Mouse (Mus musculus) hindbrain, embryonic 16.5 days (tissue): ENCODE results near the gene Tmem50a. TPM values are rescaled to one million over a fixed set of nuclear protein-coding genes. Genes with fewer than 3 reads are reported as not detected.

Experiments used
- ATAC-seq: fragments of 200-750 bp; cut with Nextera tagmentation; 2 replicates; pipeline ENCODE4 v1.8.0; 2017; ENCODE audit warnings: moderate TSS enrichment, moderate library complexity
- H3K27ac ChIP-seq: fragments of 300-500 bp; sonication (generic); 2 replicates; pipeline ENCODE4 v1.5.1; 2014; ENCODE audit warnings: low read depth, mild to moderate bottlenecking, control low read depth, low read length, moderate library complexity
- H3K27me3 ChIP-seq: fragments of 300-500 bp; sonication (generic); replicated peaks from 2 replicates; pipeline ENCODE4 v1.6.1; 2014; ENCODE audit warnings: low read length; ENCODE audit not compliant: control insufficient read depth, insufficient read depth
- H3K36me3 ChIP-seq: fragments of 300-500 bp; sonication (generic); 2 replicates; pipeline ENCODE4 v1.6.1; 2014; ENCODE audit warnings: mild to moderate bottlenecking, low read length, moderate library complexity, mixed read lengths; ENCODE audit not compliant: control insufficient read depth, insufficient read depth
- H3K4me1 ChIP-seq: fragments of 300-500 bp; sonication (generic); 2 replicates; pipeline ENCODE4 v1.6.1; 2014; ENCODE audit warnings: low read depth, low read length; ENCODE audit not compliant: control insufficient read depth, insufficient read depth
- H3K4me2 ChIP-seq: fragments of 300-500 bp; sonication (generic); 2 replicates; pipeline ENCODE4 v1.6.1; 2014; ENCODE audit warnings: mild to moderate bottlenecking, low read length, control low read depth, moderate library complexity
- H3K4me3 ChIP-seq: fragments of 300-500 bp; sonication (generic); 2 replicates; pipeline ENCODE4 v1.5.1; 2014; ENCODE audit warnings: mild to moderate bottlenecking, low read length, control low read depth, moderate library complexity
- H3K9ac ChIP-seq: fragments of 300-500 bp; sonication (generic); 2 replicates; pipeline ENCODE4 v1.6.1; 2014; ENCODE audit warnings: low read depth, mild to moderate bottlenecking, control low read depth, low read length, moderate library complexity
- H3K9me3 ChIP-seq: fragments of 300-500 bp; sonication (generic); 2 replicates; pipeline ENCODE4 v1.6.1; 2014; ENCODE audit warnings: mild to moderate bottlenecking, low read length, moderate library complexity; ENCODE audit not compliant: control insufficient read depth
- WGBS: fragments of 180-500 bp; shearing (Covaris S2); extraction: QIAGEN DNeasy Blood & Tissue Kit; methylation state at CpG from one replicate; pipeline ENCODE4 v1.1.7; 2014; 5-methylcytosine and 5-hydroxymethylcytosine counted together
- polyA plus RNA-seq: library from polyadenylated mRNA; unstranded; fragments of >200 nt; fragmentation: Nextera tagmentation; extraction: Ambion mirVana; gene quantifications from 2 replicates; pipeline ENCODE4 v1.2.1, GENCODE M21; 2015

The Tmem50a gene
- polyA plus RNA-seq, 1 experiment from 2014 or later: 227 TPM

DNA sequence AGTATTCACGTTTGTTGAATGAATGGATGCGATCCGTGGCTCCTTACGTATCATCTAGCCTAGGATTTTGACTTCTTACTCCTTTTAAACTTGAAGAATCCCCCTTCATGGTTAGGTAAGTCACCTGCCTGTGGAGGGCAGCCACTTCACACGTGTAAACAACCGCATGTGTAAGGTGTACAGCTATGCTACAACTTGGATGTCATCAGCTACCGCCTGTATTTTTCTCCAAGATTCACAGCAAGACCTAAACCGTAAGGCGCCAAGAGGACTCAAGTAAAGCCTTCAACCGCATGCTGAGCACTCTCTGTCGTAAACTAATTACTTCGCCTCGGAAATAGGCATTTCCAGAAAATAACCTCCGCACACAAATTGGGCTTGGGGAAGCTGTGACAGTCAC, 62.9 kb downstream of the Tmem50a start:
- Histone ChIP-seq H3K27me3 (no peaks in the 10 kb centered on the region), H3K9me3 (no peaks in the 10 kb centered on the region), H3K9ac (peak overlapping the region; percentile 95), H3K4me3 (peak overlapping the region; percentile 88), H3K36me3 (no peaks in the 10 kb centered on the region), H3K4me1 (peaks cover 20% of the 10 kb centered on the region), H3K27ac (no peak overlapping the region), H3K4me2 (peak overlapping the region; percentile 57)
- ATAC-seq: no peak
- WGBS: 8% methylated on average over 14 of the region's 14 CpGs

DNA sequence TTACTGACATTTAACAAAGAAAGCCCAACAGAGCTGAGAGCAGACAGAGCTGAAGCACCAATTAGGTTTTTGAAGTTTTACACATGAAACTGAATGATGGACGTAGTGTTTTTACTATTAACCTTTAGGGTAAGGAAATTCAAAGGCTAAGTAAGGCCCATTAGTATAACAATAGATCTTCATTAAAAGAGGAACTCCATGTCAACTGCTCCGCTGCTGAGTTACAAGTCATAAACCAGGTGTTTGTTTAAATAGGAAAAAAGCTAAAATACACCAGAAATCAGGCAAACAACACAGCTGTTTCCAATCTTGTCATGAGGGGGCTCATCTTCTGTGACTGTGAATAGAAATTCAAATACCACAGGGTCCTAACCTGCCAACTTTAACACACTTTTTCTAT, 63.6 kb downstream of the Tmem50a start:
- Histone ChIP-seq H3K4me1 (peaks cover 20% of the 10 kb centered on the region), H3K4me2 (peak overlapping the region; percentile 57), H3K4me3 (peak overlapping the region; percentile 88), H3K9ac (no peak overlapping the region), H3K9me3 (no peaks in the 10 kb centered on the region), H3K27ac (no peak overlapping the region), H3K36me3 (no peaks in the 10 kb centered on the region), H3K27me3 (no peaks in the 10 kb centered on the region)
- WGBS: 47% methylated on average over 2 of the region's 2 CpGs
- ATAC-seq: no peak

DNA sequence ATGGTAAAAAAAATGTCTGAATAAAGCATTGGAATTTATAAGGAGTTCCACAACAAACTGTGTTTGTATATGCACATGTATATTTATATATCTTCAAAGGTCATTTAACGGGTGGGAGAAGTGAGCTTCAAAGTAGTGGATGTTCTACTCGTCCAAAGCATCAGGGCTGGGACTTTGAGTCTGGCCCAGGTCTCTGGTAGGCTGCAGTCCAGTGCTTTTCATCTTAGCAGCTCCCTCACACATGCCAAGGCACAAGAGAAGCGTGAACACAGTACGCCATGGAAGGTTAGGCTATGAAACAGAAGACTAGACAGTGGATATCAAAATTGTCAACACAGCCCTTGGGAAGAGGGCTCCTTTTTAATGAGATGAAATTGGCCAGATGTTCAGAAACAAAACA, 64.3 kb downstream of the Tmem50a start:
- Histone ChIP-seq H3K27ac (no peak overlapping the region), H3K4me3 (no peak overlapping the region), H3K9ac (no peak overlapping the region), H3K36me3 (no peaks in the 10 kb centered on the region), H3K9me3 (no peaks in the 10 kb centered on the region), H3K4me2 (peak overlapping the region; percentile 57), H3K27me3 (no peaks in the 10 kb centered on the region), H3K4me1 (peaks cover 20% of the 10 kb centered on the region)
- ATAC-seq: no peak
- WGBS: 67% methylated on average over 4 of the region's 4 CpGs

Other genes with a start within 250 kb of the Tmem50a start
- gene Man1c1, start 210.7 kb downstream of the Tmem50a start, polyA plus RNA-seq: 3.7 and 5.1 TPM in 2 replicates
- gene Ldlrap1, start 147.0 kb downstream of the Tmem50a start, polyA plus RNA-seq: 3.0 and 3.9 TPM in 2 replicates
- gene Maco1, start 61.7 kb downstream of the Tmem50a start, polyA plus RNA-seq: 75.4 and 76.6 TPM in 2 replicates
- 1.7 and 2.1 TPM in 2 replicates for gene Rhd, start 50.5 kb downstream of the Tmem50a start, polyA plus RNA-seq
- 453 and 454 TPM in 2 replicates for gene Rsrp1, start 8.6 kb upstream of the Tmem50a start, polyA plus RNA-seq
- 53.8 and 58.2 TPM in 2 replicates for gene Syf2, start 15.9 kb upstream of the Tmem50a start, polyA plus RNA-seq
- gene Runx3, start 205.6 kb upstream of the Tmem50a start, polyA plus RNA-seq: 0.11 TPM in 1 of 2 replicates, not detected in the other